Mouse (Mus musculus) ES-CJ7 (cell line): ENCODE results near the gene Creld2.

ENCODE experiments used
- DNase-seq: peaks from one replicate; pipeline ENCODE4 v3.0.0; 2011; ENCODE audit warnings: low read depth, low spot score

Creld2 gene

DNA sequence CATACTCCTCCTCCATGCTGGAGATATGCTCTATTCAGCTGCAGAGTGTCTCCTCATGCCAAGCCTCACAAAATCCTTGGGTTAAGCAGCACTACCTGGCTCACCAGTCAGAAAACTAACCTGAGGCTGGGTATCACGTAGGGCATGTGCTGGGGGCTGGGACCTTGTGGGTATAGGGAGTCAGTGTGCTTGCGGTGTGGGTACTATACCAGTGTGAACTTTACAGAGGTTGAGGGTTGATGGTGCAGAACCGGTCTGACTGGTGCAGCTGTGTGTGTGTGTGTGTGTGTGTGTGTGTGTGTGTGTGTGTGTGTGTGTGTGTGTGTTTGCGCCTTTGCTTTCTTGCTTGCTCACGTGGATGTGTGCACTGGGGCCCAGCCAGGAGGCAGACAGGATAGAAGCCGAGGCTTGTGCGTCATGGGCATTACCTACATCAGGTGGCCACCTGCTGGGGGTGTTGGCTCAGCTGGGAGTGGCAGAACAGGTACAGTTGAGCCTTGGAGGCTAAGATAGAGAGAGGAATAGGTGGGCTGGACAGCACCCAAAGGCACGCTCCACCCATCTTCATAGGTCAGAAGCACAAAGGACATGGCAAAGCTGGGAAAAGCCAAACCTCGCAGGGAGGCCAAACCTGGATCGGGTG is 32.2 kb downstream of the Creld2 start:
- no peak for DNase-seq

DNA sequence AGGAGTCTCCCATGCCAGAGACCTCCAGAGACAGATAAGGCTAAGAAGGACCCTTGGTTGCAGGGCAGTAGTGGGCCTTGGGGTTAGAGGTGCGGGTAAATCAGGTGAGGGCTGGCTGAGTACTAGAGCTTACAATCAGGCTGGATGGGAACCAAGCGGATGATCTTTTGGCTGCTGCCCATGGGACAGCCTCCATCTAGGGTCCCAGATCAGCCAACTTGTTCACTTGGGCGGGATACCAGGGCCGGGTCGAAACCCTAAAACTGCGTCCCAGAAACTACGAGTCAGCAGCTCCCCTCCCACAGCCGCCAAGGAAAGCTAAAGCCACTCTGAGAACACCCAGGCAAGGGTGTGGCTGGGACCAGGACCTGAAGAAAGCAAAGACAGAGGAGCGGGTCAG is 33.7 kb downstream of the Creld2 start:
- no peak for DNase-seq

DNA sequence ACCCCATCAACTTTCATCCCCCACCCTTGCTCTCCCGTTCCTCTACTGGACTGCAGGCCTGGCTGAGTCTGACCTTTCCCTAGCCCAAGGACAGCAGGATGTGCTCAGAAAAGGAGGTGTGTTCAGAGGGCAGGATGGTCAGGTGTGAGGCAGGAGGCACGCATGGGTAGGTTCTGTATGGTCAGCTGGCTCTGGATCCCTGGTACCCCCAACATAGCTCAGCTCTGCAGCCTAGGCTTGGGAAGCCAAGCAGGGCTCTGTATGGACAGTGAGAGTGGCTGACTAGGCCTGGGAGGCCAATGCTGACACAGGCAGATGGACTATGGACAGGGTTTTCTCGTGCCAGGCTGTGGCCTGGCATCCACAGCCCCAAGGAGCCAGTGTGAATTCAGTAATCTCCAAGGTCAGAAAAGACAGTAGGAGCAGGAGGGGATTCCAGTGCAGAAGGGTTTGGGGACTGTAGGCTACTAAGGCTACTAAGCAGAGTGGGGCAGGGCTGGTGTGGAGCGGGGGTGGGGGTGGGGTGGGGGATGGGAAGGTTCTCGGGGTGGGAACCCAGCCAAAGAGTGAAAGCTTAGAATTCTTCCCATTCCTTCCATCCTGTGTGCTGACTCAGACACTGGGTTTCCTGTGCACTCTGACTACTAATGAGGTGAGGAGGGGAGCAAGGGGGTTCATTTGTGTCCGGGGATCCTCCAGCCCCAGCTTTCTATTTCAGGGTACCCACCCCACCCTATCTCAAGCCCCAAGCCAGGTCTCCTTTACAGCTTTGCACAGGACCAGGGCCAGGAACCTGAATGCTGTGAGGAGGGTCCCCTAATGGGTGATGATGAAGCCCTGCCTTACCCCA is 34.9 kb downstream of the Creld2 start:
- peak; percentile 62 for DNase-seq

DNA sequence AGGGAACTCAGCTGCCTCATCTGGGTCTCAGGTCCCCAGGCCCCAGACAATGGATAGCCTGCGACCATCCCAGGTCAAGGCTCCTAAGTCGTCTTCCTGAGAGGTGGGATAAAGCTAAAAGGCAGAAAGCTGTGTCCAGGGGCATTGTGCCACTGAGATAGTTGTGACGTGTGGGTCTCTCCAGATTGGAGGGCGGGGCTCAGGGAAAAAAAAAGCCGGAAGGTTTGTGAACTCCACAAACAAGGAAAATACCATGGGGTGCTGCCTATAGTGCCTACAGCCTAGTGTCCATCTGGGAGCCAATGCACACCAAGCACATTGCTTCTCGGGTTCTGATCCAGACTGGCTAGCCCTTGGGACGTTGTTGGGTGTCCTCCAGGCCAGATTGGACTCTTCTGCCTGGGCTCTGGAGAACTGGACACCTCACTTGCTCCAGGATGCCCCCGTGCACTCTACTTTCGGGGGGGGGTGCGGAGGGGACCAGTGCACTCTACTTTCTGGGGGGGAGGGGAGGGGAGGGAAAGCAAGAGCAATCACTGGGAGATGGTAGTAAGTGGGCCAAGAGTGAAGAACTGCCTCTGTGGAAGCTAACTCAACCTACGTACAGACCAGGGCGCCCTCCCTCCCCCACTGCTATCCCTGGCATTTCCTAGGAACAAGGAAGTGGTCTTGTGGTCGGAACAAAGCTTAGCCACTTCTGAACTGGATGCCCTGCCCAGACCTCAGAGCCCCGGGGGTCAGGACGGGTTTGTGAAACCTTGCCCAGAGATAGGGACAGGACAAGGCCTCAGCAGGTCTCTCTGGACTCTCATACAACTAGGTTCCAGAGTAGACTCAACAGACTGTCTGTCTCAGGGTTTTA is 35.8 kb downstream of the Creld2 start:
- DNase-seq = peak; percentile 47

DNA sequence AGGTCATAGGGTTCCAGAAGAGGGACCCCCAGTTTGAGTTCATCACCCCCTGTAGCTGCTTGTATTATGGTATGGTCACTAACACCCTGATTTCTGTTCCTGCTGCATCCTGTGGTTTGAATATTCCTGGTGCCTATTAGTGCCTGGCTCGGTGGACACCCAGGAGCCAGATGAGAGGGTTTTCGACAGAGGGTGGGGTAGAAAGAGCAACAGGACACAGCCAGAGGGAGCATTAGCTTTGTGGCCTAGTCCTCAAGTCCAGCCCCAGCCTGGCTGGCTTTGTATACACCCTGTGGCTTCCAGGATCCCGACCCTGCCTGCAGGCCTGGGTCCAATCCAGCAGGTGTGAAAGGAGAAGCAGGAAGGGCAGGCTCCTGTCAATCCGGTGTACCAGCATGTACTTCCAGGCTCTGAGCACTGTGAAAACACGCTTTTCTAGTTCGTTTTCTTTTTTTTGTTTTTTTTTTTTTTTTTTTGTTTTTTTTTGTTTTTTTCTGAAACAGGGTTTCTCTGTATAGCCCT is 36.5 kb downstream of the Creld2 start:
- DNase-seq = no peak

DNA sequence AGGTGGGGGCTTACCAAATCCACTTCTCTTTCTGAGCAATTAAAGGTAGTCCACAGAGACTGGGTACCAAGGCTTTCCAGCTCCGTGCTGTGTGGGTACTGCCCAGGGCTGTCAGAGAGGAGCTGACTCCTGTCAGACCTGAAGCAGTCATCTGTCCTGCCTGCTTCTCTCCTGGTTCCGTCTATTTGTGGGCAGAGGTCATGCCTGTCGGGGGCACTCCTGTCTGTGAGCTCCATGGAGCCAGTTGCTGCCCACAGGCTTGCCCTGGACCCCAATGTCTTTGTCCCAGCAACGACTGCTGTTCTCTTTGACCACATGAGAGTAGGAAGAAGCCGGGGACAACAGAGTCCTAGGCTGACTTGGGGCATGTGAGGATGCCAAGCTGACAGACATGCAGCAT is 37.2 kb downstream of the Creld2 start:
- DNase-seq = no peak

DNA sequence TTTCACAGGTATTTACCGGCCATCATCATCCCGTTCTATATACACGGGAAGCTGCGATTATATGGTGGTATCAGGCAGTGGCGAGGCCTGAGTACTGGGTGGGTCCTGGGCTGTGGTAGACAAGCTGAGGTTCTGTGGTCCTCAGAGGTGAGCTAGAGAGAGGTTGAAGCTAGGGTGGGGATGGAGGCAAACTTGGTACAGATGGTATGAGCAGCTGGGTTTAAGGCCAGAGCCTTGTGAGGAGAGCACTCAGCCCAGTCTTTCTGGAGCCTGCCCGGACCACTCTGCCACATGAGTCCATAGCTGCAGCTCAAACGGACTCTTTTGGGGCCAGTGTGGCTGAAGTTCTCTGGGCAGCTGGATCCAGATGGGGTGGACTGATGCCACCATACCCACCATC is 37.9 kb downstream of the Creld2 start:
- no peak for DNase-seq

DNA sequence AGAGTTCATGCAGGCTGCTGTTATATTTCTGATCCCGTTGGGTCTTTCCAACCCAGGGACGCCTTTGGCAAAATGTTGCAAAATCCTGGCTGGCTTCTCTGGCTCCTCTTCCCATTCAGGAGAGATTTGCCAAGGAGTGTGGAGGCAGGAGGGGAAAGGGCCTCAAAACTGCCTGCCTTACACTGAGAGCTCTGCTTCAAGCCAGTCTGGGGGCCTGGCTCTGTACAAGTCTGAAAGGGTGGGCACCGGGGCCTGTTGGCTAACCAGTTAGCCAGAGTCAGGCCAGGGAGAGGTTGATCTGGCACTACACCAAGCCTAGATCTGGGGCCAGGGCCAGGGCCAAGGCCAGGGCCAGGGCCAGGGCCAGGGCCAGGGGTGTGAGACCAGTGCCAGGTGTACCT is 38.7 kb downstream of the Creld2 start:
- no peak for DNase-seq

DNA sequence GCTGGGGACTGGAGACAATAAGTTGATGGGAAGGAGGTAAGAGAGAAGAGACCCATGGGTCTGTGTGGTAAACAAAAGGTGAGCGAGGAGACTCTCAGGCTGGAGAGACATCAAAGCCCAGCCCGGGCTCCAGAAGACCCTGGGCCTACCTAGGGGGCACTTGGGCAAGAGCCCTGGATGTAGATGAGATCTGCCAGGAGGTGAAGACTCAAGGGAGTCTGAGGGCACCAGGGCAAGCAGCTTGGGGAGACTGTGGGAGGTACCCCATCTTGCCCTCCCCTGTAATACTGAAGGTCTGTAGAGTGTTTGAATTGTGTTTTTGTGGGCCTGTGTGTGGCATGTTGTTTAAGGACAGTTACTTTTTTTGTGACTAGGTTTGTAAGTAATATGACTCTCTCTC is 39.3 kb downstream of the Creld2 start:
- no peak for DNase-seq

DNA sequence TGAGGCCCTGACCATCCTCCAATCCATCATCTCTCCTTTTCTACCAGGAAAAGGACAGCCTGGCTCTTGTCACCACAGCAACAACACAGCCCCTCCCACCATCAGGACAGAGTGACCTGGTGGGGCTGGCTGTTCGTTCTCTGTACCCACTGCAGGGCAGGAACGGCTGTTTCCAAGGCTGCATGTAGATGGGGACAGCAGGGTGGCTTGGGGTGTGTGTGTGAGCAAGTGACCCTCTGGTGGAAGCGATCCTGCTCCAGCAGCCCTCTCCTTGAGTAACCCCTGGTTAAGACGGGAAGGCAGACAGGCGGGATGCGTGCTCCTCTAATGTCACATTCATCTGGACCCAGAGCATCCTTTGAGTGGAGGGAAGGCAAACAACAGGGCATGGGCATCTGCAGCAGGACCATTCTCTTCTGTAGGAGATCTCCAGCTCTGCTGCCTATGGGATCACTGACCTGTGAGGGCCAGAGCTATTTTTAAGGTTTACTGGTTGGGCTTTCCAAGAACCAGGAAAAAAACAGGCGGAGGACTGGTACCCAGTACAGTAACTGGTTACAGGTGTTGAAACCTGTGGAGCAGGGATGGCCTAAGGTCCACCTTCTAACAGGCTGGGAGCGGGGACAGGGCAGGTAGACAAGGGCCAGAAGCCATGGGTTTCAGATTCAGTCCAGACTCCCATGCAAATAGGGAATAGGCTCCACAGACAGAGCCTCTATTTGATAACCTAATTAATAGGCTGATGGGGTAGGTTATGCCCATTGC is 39.9 kb downstream of the Creld2 start:
- no peak for DNase-seq

DNA sequence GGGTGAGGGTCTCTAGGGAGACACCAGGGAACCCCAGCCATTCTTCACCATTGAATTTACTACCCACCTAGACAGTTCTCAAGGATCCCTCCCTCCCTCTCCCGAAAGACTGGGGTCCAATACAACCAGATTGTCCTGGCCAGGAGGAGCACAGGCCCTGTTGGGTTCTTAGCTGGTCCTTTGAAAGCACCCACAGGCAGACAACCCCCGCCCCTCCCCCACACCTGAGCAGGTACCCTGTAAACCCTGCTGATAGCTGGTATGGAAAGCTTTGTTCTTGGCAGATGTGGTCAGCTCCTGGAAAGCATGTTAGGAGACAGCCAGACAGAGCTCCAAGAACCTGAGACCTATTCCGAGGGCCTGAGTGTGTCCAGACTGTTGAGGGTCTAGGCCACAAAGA is 41.3 kb downstream of the Creld2 start:
- DNase-seq = no peak

DNA sequence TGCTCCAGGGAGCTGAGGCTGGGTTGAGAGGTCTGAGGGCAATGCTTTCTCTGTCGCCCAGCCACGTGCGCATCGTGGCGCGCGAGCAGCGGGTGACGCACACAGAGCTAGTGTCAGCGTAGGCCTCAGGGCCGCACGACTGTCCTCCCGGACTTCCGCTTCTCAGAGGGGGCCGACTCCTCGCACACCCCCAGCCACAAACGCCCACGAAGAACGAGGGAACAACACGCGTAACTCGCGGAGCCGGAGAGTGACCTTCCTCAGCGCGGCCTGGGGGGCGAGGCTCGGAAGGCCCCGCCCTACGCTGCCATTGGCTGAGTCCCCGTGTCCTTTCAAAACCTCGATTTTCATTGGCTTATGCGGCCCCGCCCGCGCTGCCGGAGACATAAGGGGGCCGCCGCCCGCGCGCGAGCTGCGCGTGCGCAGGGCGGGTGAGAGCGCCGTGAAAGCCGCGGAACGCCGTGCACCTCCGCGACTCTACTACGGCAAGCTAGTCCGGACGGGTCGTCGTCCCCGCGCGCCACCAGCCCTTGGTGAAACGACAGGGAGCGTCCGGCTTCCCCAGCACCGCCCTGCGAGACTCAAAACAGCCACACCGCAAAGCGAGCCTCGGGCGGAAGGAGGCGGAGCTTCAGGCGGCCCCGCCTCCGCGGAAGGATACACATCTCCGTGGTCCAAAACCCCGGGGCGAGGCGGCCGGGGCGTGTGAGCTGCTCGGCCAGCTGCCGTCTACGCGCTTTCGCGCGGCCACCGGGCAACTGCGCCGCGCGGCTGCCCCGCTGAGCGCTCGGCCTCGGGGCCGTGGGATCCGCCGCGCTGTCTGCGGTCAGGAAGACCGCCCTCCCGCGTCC is 42.6 kb downstream of the Creld2 start, which contains the start of gene Pim3:
Pim3 (plus strand) TSS at position 415 of the 851 bp plus-strand sequence.
- peak; percentile 98 for DNase-seq

DNA sequence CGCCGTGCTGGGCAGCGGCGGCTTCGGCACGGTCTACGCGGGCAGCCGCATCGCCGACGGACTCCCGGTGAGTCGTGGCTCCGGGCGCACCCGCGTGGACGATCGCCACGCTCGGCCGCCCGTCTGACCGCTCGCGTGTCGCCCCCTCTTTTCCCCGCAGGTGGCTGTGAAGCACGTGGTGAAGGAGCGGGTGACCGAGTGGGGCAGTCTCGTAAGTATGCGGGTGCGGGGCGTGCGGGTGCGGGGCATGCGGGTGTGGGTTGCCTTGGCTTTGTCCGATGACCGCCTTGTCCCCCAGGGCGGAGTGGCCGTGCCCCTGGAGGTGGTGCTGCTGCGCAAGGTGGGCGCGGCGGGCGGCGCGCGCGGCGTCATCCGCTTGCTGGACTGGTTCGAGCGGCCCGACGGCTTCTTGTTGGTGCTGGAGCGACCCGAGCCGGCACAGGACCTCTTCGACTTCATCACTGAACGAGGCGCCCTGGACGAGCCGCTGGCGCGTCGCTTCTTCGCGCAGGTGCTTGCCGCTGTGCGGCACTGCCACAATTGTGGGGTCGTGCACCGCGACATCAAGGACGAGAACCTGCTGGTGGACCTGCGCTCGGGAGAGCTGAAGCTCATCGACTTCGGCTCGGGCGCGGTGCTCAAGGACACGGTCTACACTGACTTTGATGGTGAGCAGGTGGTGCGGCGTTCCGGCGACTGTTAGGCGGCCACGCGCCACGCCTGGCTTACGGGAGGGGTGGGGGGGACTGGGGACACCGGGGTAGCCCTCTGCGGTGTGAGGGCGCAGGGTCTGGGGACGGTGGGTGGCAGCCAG is 43.6 kb downstream of the Creld2 start:
- DNase-seq = peak; percentile 51

DNA sequence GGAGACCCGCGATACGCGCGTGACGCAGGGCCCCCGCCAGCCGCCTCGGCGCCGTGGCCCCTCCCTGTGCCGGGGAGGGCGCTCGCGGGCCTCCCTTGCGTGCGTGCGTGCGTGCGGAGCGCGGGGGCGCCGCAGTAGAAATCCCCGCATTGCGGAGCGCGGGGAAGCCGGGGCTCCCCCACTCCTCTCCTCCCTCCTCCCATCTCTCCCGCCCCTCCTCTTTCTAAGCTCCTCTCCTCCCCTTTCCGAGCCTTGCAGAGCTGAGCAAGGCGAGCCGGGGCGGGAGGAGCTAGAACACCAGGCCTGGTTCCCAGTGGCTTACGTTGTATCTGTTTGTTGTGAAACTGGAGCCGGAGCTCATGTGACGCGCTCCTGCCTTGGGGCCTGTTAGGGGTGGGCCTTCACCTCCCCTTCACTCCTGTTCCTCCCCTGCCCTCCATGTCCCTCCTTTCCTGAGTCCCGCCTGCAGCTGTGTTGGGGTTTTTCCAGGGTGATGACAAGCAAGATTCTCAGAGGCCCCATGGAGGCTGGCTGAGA is 44.3 kb downstream of the Creld2 start:
- DNase-seq = peak; percentile 94

DNA sequence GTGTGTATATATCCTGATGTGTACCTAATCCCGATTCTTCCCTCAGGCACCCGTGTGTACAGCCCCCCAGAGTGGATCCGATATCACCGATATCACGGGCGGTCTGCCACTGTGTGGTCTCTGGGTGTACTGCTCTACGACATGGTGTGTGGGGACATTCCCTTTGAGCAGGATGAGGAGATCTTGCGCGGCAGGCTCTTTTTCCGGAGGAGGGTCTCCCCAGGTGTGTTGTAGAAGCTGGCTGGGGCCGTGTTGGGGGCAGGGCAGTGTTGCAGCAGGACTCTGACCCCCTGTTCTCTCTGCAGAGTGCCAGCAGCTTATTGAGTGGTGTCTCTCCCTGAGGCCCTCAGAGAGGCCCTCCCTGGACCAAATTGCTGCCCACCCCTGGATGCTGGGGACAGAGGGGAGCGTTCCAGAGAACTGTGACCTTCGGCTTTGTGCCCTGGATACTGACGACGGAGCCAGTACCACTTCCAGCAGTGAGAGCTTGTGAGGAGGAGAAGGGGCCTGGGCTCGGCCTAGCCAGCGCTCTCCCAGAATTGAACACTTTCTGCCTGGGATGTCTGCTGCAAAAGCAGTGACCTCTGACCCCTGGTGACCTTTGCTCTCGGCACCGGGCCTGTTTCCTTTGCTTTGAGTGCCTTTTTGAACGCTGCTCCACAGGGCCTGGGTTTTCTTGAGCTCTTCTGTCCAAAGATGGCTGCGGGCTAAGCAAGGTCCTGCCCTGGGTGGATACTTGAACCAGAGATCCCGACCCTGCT is 45.0 kb downstream of the Creld2 start:
- DNase-seq = peak; percentile 32

DNA sequence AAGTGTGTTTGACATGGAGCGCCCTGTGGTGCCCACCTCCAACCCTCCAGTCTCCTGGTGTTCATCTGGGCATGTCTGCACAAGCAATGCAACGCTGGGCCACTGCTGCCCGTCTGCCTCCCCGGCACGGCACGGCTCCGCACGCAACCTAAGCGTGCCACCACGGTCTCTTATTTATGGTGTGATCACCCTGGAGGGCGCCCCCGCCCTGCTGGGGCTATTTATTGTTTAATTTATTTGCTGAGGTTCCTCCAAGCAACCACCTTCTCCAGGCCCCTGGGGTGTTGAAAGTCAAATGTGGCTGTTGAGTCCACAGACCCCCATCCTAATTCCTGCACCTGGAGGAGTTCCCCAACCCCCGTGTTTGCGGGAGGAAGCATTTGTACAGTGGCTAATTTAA is 45.6 kb downstream of the Creld2 start:
- DNase-seq = no peak

DNA sequence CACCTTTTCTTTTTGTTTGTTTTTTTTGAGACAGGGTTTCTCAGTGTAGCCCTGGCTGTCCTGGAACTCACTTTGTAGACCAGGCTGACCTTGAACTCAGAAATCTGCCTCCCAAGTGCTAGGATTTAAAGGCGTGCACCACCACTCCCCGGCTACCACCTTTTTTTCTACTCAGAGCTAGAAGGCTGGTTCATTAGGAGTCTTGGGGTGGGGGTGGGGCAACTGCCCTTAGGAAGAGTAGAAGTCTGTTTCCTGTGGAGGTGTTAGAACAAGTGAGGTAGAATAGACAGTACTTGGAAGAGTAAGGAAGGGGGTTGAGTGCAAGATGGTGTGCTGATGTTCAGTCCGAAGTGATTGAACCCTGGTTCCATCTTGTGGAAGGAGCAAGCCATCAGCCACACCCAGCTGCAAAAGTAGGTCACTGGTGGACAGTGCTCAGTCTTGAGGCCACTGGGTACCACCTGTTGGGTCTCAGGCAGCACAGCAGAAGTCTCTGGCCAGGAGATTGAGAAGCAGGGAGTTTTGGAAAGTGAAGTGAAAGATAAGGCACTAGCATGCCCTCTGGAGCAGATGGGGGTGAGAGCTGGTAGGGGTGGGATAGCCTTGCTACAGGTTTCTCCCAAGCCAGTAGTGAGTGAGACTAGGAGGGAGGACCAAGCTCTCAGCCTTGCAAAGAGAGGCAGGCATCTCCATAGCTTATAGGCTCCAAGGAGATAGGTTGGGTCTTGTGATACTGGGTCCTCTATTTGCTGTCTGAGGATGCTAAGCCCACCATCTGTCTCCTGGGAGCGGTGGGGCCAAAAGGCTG is 46.6 kb downstream of the Creld2 start:
- peak; percentile 90 for DNase-seq
